Mouse (Mus musculus) lung, adult 2 months (tissue): ENCODE results near the gene Pax1.

Source experiments
- CTCF ChIP-seq: fragments of 200-500 bp; IDR thresholded peaks from 2 replicates; pipeline ENCODE4 v1.5.1; 2011; ENCODE audit warnings: mild to moderate bottlenecking, low read length, control low read depth; ENCODE audit not compliant: insufficient read depth
- POLR2A ChIP-seq: fragments of 200-500 bp; IDR thresholded peaks from 2 replicates; pipeline ENCODE4 v1.6.1; 2011; ENCODE audit warnings: low read depth, mild to moderate bottlenecking, control low read depth, low read length, borderline replicate concordance; ENCODE audit errors: extremely low read depth

GRCm38 (mm10) chr2:147321036-147321435 is 40.7 kb upstream of the Pax1 start:
- TF ChIP-seq CTCF = peak; percentile 38; the same call in 1 of the 2 replicates
- no peak for TF ChIP-seq POLR2A
